Mouse (Mus musculus) gastrocnemius, postnatal 14 days (tissue): ENCODE measurements around the gene Hist1h3f. TPM values are rescaled to one million over a fixed set of nuclear protein-coding genes. Genes with fewer than 3 reads are reported as not detected.
"Not testable (repeated sequence)": the region's sequence is repeated elsewhere in the genome, so short reads cannot be mapped to it uniquely, and the experiment has no call there.

Experiments
- DNase-seq: peaks from one replicate; pipeline ENCODE4 v3.0.0; 2021; ENCODE audit warnings: mixed read lengths
- intact Hi-C: fragments of 180-260 bp; cut with DNase I; formaldehyde crosslinking; loops from one replicate; pipeline ENCODE4 v1.15.1; 2025; ENCODE audit warnings: low total_unique reads
- total RNA-seq, 2 experiments: library from RNA; stranded (reverse); gene quantifications; 2 replicates each; pipeline ENCODE4 v1.2.3; 2021

Hist1h3f gene
- total RNA-seq, 2 experiments from 2014 or later, result 24.2 to 25.2 TPM

- DNase-seq, result no peak
- intact Hi-C loops, result no loop called here
Measured at GRCm38 (mm10) chr13:23534368-23535131, 9.3 kb upstream of the Hist1h3f start.

GRCm38 (mm10) chr13:23535137-23536075 lies 8.4 kb upstream of the Hist1h3f start, which contains the start of gene Hist1h3g:
TSS of gene Hist1h3g (plus strand) at chr13:23535422.
- peak; percentile 76 for DNase-seq
- intact Hi-C loops, result not testable (repeated sequence)

- no peak for DNase-seq
- intact Hi-C loops, result no loop called here
Measured at GRCm38 (mm10) chr13:23536076-23536822, 7.6 kb upstream of the Hist1h3f start.

- DNase-seq, result no peak
- intact Hi-C loops, result no loop called here
Measured at GRCm38 (mm10) chr13:23537006-23537710, 6.7 kb upstream of the Hist1h3f start.

- intact Hi-C loops, result no loop called here
- no peak for DNase-seq
Measured at GRCm38 (mm10) chr13:23538249-23538648, 5.6 kb upstream of the Hist1h3f start.

- intact Hi-C loops, DNase-seq: not testable (repeated sequence)
Measured at GRCm38 (mm10) chr13:23539821-23540220, 4.0 kb upstream of the Hist1h3f start.

- intact Hi-C loops, result no loop called here
- DNase-seq, result no peak
Measured at GRCm38 (mm10) chr13:23541497-23541896, 2.4 kb upstream of the Hist1h3f start.

GRCm38 (mm10) chr13:23542225-23542980 lies 1.4 kb upstream of the Hist1h3f start:
- intact Hi-C loops, result not testable (repeated sequence)

GRCm38 (mm10) chr13:23542999-23543607 lies 749 bp upstream of the Hist1h3f start, which contains the start of gene Hist1h2bh:
TSS of gene Hist1h2bh (minus strand) at chr13:23543392.
- intact Hi-C loops, result not testable (repeated sequence)

More at GRCm38 (mm10) chr13:23542225-23542980, 1.4 kb upstream of the Hist1h3f start:
- not testable (repeated sequence) for DNase-seq

GRCm38 (mm10) chr13:23544787-23545120 lies 902 bp downstream of the Hist1h3f start:
- intact Hi-C loops, DNase-seq: not testable (repeated sequence)

More at GRCm38 (mm10) chr13:23542999-23543607, 749 bp upstream of the Hist1h3f start, which contains the start of gene Hist1h2bh:
- peak; percentile 24 for DNase-seq

- DNase-seq, result no peak
Measured at GRCm38 (mm10) chr13:23546694-23547093, 2.8 kb downstream of the Hist1h3f start.

GRCm38 (mm10) chr13:23550761-23551145 lies 6.9 kb downstream of the Hist1h3f start:
- no peak for DNase-seq
- intact Hi-C loops, result no loop called here

More at GRCm38 (mm10) chr13:23546694-23547093, 2.8 kb downstream of the Hist1h3f start:
- intact Hi-C loops, result no loop called here

GRCm38 (mm10) chr13:23551146-23551834 lies 7.4 kb downstream of the Hist1h3f start, which contains the start of gene Hist1h4f:
TSS of gene Hist1h4f (minus strand) at chr13:23551648.
- DNase-seq, result peak; percentile 63
- intact Hi-C loops, result not testable (repeated sequence)

GRCm38 (mm10) chr13:23551931-23552914 lies 8.4 kb downstream of the Hist1h3f start:
- DNase-seq, result no peak
- intact Hi-C loops, result no loop called here

GRCm38 (mm10) chr13:23552962-23553361 lies 9.1 kb downstream of the Hist1h3f start, which contains the start of gene Hist1h1d:
TSS of gene Hist1h1d (plus strand) at chr13:23553262.
- intact Hi-C loops, result no loop called here
- no peak for DNase-seq

- DNase-seq, result no peak
- intact Hi-C loops, result no loop called here
Measured at GRCm38 (mm10) chr13:23554393-23554792, 10.5 kb downstream of the Hist1h3f start.
